Mouse (Mus musculus): ENCODE measurements around the gene Nbas. TPM values are rescaled to one million over a fixed set of nuclear protein-coding genes. Genes with fewer than 3 reads are reported as not detected.

Gene Nbas
- polyA plus RNA-seq, 1 experiment from 2014 or later, result 17.1 TPM

DNA sequence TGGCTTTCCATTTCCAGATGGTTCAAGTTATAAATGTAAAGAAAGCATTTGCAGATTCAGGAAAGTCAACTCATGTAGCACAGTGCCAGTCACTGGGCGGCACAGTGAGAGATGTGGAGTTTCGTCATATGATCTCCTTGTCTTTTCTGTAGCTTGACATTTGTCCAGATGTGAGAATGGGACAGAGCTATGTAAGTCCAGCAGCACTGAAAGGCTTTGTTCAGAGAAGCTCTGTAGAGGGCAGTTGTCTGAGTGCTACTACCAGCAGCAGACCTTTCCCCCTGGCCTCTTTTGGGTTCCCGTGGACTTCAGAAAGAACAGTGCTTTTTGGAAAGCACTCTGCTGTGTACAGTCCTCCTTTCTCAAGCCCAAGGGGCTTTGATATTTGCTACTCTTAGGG is 34.1 kb downstream of the Nbas start:
- 72% methylated on average over 3 of the region's 3 CpGs for WGBS
- no peak for ATAC-seq (ENCODE audit: insufficient number of reproducible peaks, insufficient read depth, low FRiP score, low TSS enrichment, low read depth)
- H3K27ac ChIP-seq, result no peak overlapping the region

DNA sequence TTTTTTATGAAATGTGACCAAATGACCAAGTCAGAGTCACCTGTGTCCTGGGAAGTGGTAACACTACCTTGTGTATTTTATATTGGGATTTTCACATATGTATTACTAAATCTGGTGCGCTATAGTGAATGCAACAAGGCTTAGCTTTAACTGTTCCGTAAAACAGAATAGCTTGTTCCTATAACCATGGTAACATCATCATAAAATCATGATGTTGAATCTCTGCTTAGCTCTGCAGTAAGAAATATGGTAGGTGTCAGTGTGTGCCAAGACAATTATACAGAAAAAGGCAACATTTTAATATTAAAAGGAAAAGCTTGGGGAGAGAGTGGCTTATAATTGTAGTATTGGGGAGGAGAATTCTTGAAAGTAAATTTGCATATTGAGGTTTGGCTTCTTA is 45.0 kb downstream of the Nbas start:
- no peak overlapping the region for H3K4me2 ChIP-seq
- H3K4me3 ChIP-seq (replicated peaks), result no peak overlapping the region
- no peak overlapping the region for H3K9ac ChIP-seq (replicated peaks)
- peaks cover 27% of the 10 kb centered on the region; the same call in 1 of the 2 replicates for H3K36me3 ChIP-seq
- H3K4me1 ChIP-seq (replicated peaks), result no peaks in the 10 kb centered on the region
- WGBS, result 97% methylated on average over 2 of the region's 2 CpGs
- ATAC-seq (ENCODE audit: insufficient number of reproducible peaks, insufficient read depth, low FRiP score, low TSS enrichment, low read depth), result no peak
- no peaks in the 10 kb centered on the region for H3K27me3 ChIP-seq
- no peaks in the 10 kb centered on the region for H3K9me3 ChIP-seq
- H3K27ac ChIP-seq, result no peak overlapping the region

More for the DNA sequence above, 34.1 kb downstream of the Nbas start:
- Histone ChIP-seq H3K4me1 (replicated peaks) (no peaks in the 10 kb centered on the region), H3K36me3 (peaks cover 22% of the 10 kb centered on the region), H3K4me3 (replicated peaks) (no peak overlapping the region), H3K27me3 (no peaks in the 10 kb centered on the region), H3K9ac (replicated peaks) (no peak overlapping the region), H3K9me3 (no peaks in the 10 kb centered on the region), H3K4me2 (no peak overlapping the region)

DNA sequence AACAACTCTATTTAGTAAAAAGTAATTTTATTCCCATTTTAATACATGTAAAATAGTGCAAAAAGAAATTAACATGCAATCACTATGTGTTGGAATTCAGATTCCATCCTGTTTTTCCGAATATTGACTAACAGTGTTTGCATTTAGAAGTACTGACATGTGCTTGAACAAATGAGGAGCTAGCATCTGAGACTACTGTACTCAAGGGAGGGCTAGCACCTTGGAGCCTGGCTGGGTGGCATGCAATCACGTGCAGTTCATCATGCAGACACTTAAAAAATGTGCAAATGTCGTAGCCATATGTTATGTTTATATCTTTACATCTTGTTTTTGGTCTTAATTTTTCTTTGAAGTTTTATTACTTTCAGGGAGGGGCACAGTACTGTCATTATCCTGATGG is 45.5 kb downstream of the Nbas start:
- H3K9ac ChIP-seq (replicated peaks), result no peak overlapping the region

DNA sequence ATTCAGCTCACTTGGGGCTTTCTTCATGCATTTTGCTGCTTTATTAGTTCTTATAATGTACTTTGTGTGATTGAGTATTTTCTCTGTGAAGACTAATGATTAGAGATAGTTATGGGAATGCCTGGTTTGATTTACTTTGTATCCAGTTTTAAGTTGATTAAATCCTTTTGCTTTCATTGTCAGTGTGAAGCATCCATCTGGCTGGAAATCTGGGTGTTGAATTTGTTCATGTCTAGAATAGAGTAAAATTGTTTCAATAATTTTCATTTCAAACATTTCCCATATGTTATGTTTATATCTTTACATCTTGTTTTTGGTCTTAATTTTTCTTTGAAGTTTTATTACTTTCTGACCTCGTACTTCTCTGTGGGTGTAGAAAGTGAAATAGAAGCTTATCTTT is 46.1 kb downstream of the Nbas start:
- H3K27me3 ChIP-seq, result no peaks in the 10 kb centered on the region
- H3K4me1 ChIP-seq (replicated peaks), result no peaks in the 10 kb centered on the region
- no peak overlapping the region for H3K4me3 ChIP-seq (replicated peaks)
- H3K27ac ChIP-seq, result no peak overlapping the region
- H3K9me3 ChIP-seq, result no peaks in the 10 kb centered on the region
- H3K36me3 ChIP-seq, result peaks cover 24% of the 10 kb centered on the region; the same call in 1 of the 2 replicates
- WGBS, result 82% methylated on average over 1 of the region's 1 CpGs
- ATAC-seq (ENCODE audit: insufficient number of reproducible peaks, insufficient read depth, low FRiP score, low TSS enrichment, low read depth), result no peak
- H3K4me2 ChIP-seq, result no peak overlapping the region
- H3K9ac ChIP-seq (replicated peaks), result no peak overlapping the region

More for the DNA sequence above, 45.5 kb downstream of the Nbas start:
- no peaks in the 10 kb centered on the region for H3K4me1 ChIP-seq (replicated peaks)
- peaks cover 27% of the 10 kb centered on the region; the same call in 1 of the 2 replicates for H3K36me3 ChIP-seq
- 80% methylated on average over 3 of the region's 3 CpGs for WGBS
- H3K9me3 ChIP-seq, result no peaks in the 10 kb centered on the region
- H3K27ac ChIP-seq, result no peak overlapping the region
- ATAC-seq (ENCODE audit: insufficient number of reproducible peaks, insufficient read depth, low FRiP score, low TSS enrichment, low read depth), result no peak
- no peak overlapping the region for H3K4me3 ChIP-seq (replicated peaks)
- H3K27me3 ChIP-seq, result no peaks in the 10 kb centered on the region
- H3K4me2 ChIP-seq, result no peak overlapping the region

GRCm38 (mm10) chr12:13342535-13342934 is 73.6 kb downstream of the Nbas start:
- H3K9me3 ChIP-seq, result no peaks in the 10 kb centered on the region
- no peak for ATAC-seq (ENCODE audit: insufficient number of reproducible peaks, insufficient read depth, low FRiP score, low TSS enrichment, low read depth)
- H3K27ac ChIP-seq, result no peak overlapping the region
- H3K36me3 ChIP-seq, result peaks cover 18% of the 10 kb centered on the region
- no peak overlapping the region for H3K4me3 ChIP-seq (replicated peaks)
- H3K4me1 ChIP-seq (replicated peaks), result no peaks in the 10 kb centered on the region
- no peak overlapping the region for H3K4me2 ChIP-seq
- no peak overlapping the region for H3K9ac ChIP-seq (replicated peaks)
- no peaks in the 10 kb centered on the region for H3K27me3 ChIP-seq
- WGBS, result 90% methylated on average over 5 of the region's 5 CpGs

DNA sequence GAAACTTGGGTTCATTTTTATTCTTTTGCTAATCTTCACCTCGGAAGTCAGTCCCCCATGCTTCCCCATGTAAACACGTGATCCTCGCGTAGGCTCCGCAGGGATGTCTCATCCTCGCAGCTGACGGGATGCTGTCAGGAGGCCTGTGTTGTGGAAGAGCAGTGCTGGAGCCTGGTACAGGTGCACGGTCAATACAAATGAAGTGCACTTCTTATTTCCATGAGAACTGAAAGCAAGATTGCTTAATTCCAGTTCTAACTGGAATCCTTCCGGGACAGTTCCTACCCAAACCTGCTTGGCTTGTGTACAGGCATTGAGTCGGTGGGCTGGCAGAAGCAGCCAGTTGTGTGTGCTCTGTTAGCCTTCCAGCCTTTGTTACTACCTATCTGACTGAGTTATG is 87.3 kb downstream of the Nbas start:
- Histone ChIP-seq H3K4me2 (no peak overlapping the region), H3K36me3 (peaks cover 28% of the 10 kb centered on the region), H3K27me3 (no peaks in the 10 kb centered on the region), H3K9me3 (no peaks in the 10 kb centered on the region), H3K4me3 (replicated peaks) (no peak overlapping the region), H3K9ac (replicated peaks) (no peak overlapping the region), H3K27ac (no peak overlapping the region), H3K4me1 (replicated peaks) (no peaks in the 10 kb centered on the region)
- 92% methylated on average over 10 of the region's 10 CpGs for WGBS
- no peak for ATAC-seq (ENCODE audit: insufficient number of reproducible peaks, insufficient read depth, low FRiP score, low TSS enrichment, low read depth)

- 87% methylated on average over 7 of the region's 7 CpGs for WGBS
- no peak overlapping the region for H3K4me2 ChIP-seq
- no peak for ATAC-seq (ENCODE audit: insufficient number of reproducible peaks, insufficient read depth, low FRiP score, low TSS enrichment, low read depth)
Measured at GRCm38 (mm10) chr12:13356769-13357168, 87.8 kb downstream of the Nbas start.

DNA sequence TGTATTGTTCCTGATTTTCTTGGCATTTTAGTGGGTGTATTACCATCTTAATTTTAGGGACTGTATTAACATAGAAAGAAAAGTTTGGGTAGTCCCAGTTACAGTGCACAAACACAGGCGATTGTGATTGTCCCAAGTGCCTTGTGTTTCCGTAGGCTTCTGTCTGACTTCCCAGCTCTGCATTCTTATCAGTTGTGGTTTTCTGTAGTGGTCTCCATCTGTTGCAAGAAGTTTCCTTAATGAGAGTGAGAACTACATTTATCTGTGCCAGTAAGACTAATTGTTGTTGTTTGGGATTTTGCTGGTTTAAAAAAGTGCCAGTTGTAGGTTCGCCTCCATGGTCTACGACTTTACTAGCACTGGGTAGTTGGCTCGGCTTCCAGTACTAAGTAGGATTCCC is 88.3 kb downstream of the Nbas start:
- no peak overlapping the region for H3K4me3 ChIP-seq (replicated peaks)
- H3K27me3 ChIP-seq, result no peaks in the 10 kb centered on the region
- H3K9me3 ChIP-seq, result no peaks in the 10 kb centered on the region
- no peaks in the 10 kb centered on the region for H3K4me1 ChIP-seq (replicated peaks)
- ATAC-seq (ENCODE audit: insufficient number of reproducible peaks, insufficient read depth, low FRiP score, low TSS enrichment, low read depth), result no peak
- H3K9ac ChIP-seq (replicated peaks), result no peak overlapping the region
- H3K36me3 ChIP-seq, result peaks cover 35% of the 10 kb centered on the region
- WGBS, result 92% methylated on average over 5 of the region's 5 CpGs
- no peak overlapping the region for H3K4me2 ChIP-seq
- H3K27ac ChIP-seq, result no peak overlapping the region

More at GRCm38 (mm10) chr12:13356769-13357168, 87.8 kb downstream of the Nbas start:
- H3K27ac ChIP-seq, result no peak overlapping the region
- H3K36me3 ChIP-seq, result peaks cover 30% of the 10 kb centered on the region
- no peaks in the 10 kb centered on the region for H3K27me3 ChIP-seq
- H3K9ac ChIP-seq (replicated peaks), result no peak overlapping the region
- no peaks in the 10 kb centered on the region for H3K4me1 ChIP-seq (replicated peaks)
- H3K4me3 ChIP-seq (replicated peaks), result no peak overlapping the region
- H3K9me3 ChIP-seq, result no peaks in the 10 kb centered on the region

GRCm38 (mm10) chr12:13358849-13359248 is 89.9 kb downstream of the Nbas start:
- Histone ChIP-seq H3K9me3 (no peaks in the 10 kb centered on the region), H3K4me3 (replicated peaks) (no peak overlapping the region), H3K36me3 (peaks cover 48% of the 10 kb centered on the region), H3K27ac (no peak overlapping the region), H3K9ac (replicated peaks) (no peak overlapping the region), H3K4me2 (no peak overlapping the region), H3K4me1 (replicated peaks) (no peaks in the 10 kb centered on the region), H3K27me3 (no peaks in the 10 kb centered on the region)
- 73% methylated on average over 4 of the region's 4 CpGs for WGBS
- no peak for ATAC-seq (ENCODE audit: insufficient number of reproducible peaks, insufficient read depth, low FRiP score, low TSS enrichment, low read depth)

- H3K27me3 ChIP-seq, result no peaks in the 10 kb centered on the region
- H3K9ac ChIP-seq (replicated peaks), result no peak overlapping the region
- H3K27ac ChIP-seq, result no peak overlapping the region
- no peak overlapping the region for H3K4me2 ChIP-seq
- no peak for ATAC-seq (ENCODE audit: insufficient number of reproducible peaks, insufficient read depth, low FRiP score, low TSS enrichment, low read depth)
- H3K9me3 ChIP-seq, result no peaks in the 10 kb centered on the region
- no peak overlapping the region for H3K4me3 ChIP-seq (replicated peaks)
- H3K36me3 ChIP-seq, result peaks cover 48% of the 10 kb centered on the region
- H3K4me1 ChIP-seq (replicated peaks), result no peaks in the 10 kb centered on the region
- 47% methylated on average over 7 of the region's 7 CpGs for WGBS
Measured at GRCm38 (mm10) chr12:13360183-13360811, 91.4 kb downstream of the Nbas start.

- H3K36me3 ChIP-seq, result 0 out of 2 replicates have a peak, but pooled peaks cover 3% of the 10 kb centered on the region
- no peak overlapping the region for H3K9ac ChIP-seq (replicated peaks)
- H3K4me2 ChIP-seq, result no peak overlapping the region
- no peak overlapping the region for H3K4me3 ChIP-seq (replicated peaks)
- H3K27me3 ChIP-seq, result no peaks in the 10 kb centered on the region
- H3K27ac ChIP-seq, result no peak overlapping the region
- no peaks in the 10 kb centered on the region for H3K4me1 ChIP-seq (replicated peaks)
- H3K9me3 ChIP-seq, result no peaks in the 10 kb centered on the region
- 89% methylated on average over 7 of the region's 7 CpGs for WGBS
- ATAC-seq (ENCODE audit: insufficient number of reproducible peaks, insufficient read depth, low FRiP score, low TSS enrichment, low read depth), result no peak
Measured at GRCm38 (mm10) chr12:13381580-13381979, 112.6 kb downstream of the Nbas start.

DNA sequence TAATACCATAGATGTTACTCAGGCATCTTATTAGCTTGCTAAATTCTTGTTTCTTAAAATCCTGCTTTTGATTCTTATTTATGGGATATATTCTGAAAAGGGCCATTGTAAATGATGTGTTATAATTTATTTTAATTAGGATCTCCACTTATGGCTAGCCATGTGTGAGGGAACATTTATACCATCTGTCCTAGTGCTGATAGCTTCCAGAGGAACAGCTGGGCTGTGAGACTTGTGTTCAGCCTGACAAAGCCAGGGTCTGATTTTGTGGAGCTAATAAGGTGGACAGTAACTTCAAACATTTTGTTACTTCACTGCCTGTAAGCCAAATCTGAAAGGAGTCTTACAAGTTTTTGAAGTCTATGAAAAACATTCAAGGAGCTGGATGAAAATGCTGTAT is 113.1 kb downstream of the Nbas start:
- Histone ChIP-seq H3K9ac (replicated peaks) (no peak overlapping the region), H3K36me3 (no peaks in the 10 kb centered on the region), H3K4me2 (no peak overlapping the region), H3K4me3 (replicated peaks) (no peak overlapping the region), H3K27ac (no peak overlapping the region), H3K27me3 (no peaks in the 10 kb centered on the region), H3K9me3 (no peaks in the 10 kb centered on the region), H3K4me1 (replicated peaks) (no peaks in the 10 kb centered on the region)
- ATAC-seq (ENCODE audit: insufficient number of reproducible peaks, insufficient read depth, low FRiP score, low TSS enrichment, low read depth), result no peak

All from limb, embryonic 12.5 days (tissue).